Mouse (Mus musculus): ENCODE measurements around the gene Opn3. TPM values are rescaled to one million over a fixed set of nuclear protein-coding genes. Genes with fewer than 3 reads are reported as not detected.

Opn3 gene
- polyA plus RNA-seq, 1 experiment from 2014 or later, result 1.0 TPM

DNA sequence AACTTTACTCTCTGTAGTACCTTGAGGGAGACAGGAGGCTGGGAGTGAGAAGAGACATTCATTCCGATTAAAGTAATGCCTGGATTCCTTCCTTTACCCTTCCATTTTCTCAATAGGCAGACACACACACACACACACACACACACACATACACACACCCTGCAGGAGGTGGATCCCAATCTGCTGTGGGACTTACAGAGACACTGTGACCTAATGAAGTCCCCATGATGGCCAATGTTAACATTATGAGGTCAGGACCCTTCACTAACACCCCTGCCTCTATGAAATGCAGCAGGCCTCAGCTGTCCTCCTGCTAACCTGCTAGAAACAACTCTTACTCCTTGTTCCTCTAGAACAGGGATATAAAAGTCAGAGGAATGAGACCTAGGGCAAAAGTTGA is 5.7 kb upstream of the Opn3 start, which contains the start of gene Wdr64:
TSS of gene Wdr64 (plus strand) at position 301 of the 400 bp plus-strand sequence.
- Histone ChIP-seq H3K9me3 (replicated peaks; ENCODE audit: control insufficient read depth, low read length) (no peaks in the 10 kb centered on the region), H3K4me1 (ENCODE audit: control insufficient read depth, low read depth, low read length) (peaks cover 3% of the 10 kb centered on the region), H3K27me3 (ENCODE audit: control insufficient read depth, insufficient read depth, low read depth, low read length) (no peaks in the 10 kb centered on the region), H3K4me2 (ENCODE audit: low read depth, low read length) (no peak within 1 kb of the TSS), H3K4me3 (ENCODE audit: low read depth, low read length) (no peak within 1 kb of the TSS), H3K9ac (ENCODE audit: low read depth, low read length) (no peak within 1 kb of the TSS), H3K27ac (ENCODE audit: low read length) (no peak within 1 kb of the TSS), H3K36me3 (ENCODE audit: control insufficient read depth, insufficient read depth) (no peaks in the 10 kb centered on the region)
- WGBS (ENCODE audit: insufficient replicate concordance), result 56% methylated on average over 1 of the region's 1 CpGs
- ATAC-seq (ENCODE audit: low read depth), result no peak

DNA sequence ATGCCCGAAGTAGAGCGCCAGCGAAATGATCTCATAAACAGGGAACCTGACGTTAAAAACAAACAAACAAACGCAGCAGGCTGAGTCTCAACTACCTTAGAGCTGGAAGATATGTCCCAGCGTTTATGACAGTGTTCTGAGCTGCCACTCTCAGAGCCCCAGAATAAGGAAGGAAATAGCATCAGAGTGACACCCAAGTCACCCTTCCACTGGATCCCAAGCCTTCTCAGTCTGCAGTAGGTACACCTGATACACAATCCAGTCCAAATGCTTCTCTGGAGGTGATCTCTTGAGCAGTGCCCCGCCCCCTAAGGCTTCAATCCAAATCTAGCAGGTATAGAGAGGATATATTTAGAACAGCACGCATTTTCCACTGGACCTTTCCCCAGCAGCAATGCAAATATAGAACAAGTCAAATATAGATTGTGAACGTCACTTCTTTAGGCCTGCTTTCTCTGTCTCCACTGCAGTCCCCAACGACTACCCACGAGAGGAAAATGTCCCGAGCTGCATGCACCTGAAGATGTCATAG is 919 bp upstream of the Opn3 start:
- peak overlapping the region; percentile 64 for H3K9ac ChIP-seq (ENCODE audit: low read depth, low read length)
- H3K27me3 ChIP-seq (ENCODE audit: control insufficient read depth, insufficient read depth, low read depth, low read length), result no peaks in the 10 kb centered on the region
- no peaks in the 10 kb centered on the region for H3K9me3 ChIP-seq (replicated peaks; ENCODE audit: control insufficient read depth, low read length)
- WGBS (ENCODE audit: insufficient replicate concordance), result 32% methylated on average over 12 of the region's 12 CpGs
- H3K4me2 ChIP-seq (ENCODE audit: low read depth, low read length), result peak overlapping the region; percentile 99
- H3K4me1 ChIP-seq (ENCODE audit: control insufficient read depth, low read depth, low read length), result peaks cover 11% of the 10 kb centered on the region
- no peaks in the 10 kb centered on the region for H3K36me3 ChIP-seq (ENCODE audit: control insufficient read depth, insufficient read depth)
- ATAC-seq (ENCODE audit: low read depth), result no peak
- H3K4me3 ChIP-seq (ENCODE audit: low read depth, low read length), result peak overlapping the region; percentile 80
- H3K27ac ChIP-seq (ENCODE audit: low read length), result peak overlapping the region; percentile 45; the same call in 1 of the 2 replicates

- no peak for ATAC-seq (ENCODE audit: low read depth)
Measured at GRCm38 (mm10) chr1:175692997-175693361, 403 bp upstream of the Opn3 start.

GRCm38 (mm10) chr1:175691686-175692245 is 810 bp downstream of the Opn3 start:
- Histone ChIP-seq H3K4me2 (ENCODE audit: low read depth, low read length) (peak overlapping the region; percentile 99), H3K27ac (ENCODE audit: low read length) (peak overlapping the region; percentile 76), H3K27me3 (ENCODE audit: control insufficient read depth, insufficient read depth, low read depth, low read length) (no peaks in the 10 kb centered on the region), H3K4me3 (ENCODE audit: low read depth, low read length) (peak overlapping the region; percentile 80), H3K9me3 (replicated peaks; ENCODE audit: control insufficient read depth, low read length) (no peaks in the 10 kb centered on the region), H3K4me1 (ENCODE audit: control insufficient read depth, low read depth, low read length) (peaks cover 11% of the 10 kb centered on the region), H3K36me3 (ENCODE audit: control insufficient read depth, insufficient read depth) (no peaks in the 10 kb centered on the region), H3K9ac (ENCODE audit: low read depth, low read length) (peak overlapping the region; percentile 83)
- under 1% methylated on average over 22 of the region's 22 CpGs for WGBS (ENCODE audit: insufficient replicate concordance)
- no peak; the same call in 1 of the 2 replicates for ATAC-seq (ENCODE audit: low read depth)

More at GRCm38 (mm10) chr1:175692997-175693361, 403 bp upstream of the Opn3 start:
- Histone ChIP-seq H3K9ac (ENCODE audit: low read depth, low read length) (peak overlapping the region; percentile 64), H3K4me2 (ENCODE audit: low read depth, low read length) (peak overlapping the region; percentile 99), H3K4me1 (ENCODE audit: control insufficient read depth, low read depth, low read length) (peaks cover 11% of the 10 kb centered on the region), H3K9me3 (replicated peaks; ENCODE audit: control insufficient read depth, low read length) (no peaks in the 10 kb centered on the region), H3K27ac (ENCODE audit: low read length) (peak overlapping the region; percentile 45; the same call in 1 of the 2 replicates), H3K27me3 (ENCODE audit: control insufficient read depth, insufficient read depth, low read depth, low read length) (no peaks in the 10 kb centered on the region), H3K4me3 (ENCODE audit: low read depth, low read length) (peak overlapping the region; percentile 80), H3K36me3 (ENCODE audit: control insufficient read depth, insufficient read depth) (no peaks in the 10 kb centered on the region)
- WGBS (ENCODE audit: insufficient replicate concordance), result under 1% methylated on average over 17 of the region's 17 CpGs

- Histone ChIP-seq H3K36me3 (ENCODE audit: control insufficient read depth, insufficient read depth) (no peaks in the 10 kb centered on the region), H3K27ac (ENCODE audit: low read length) (no peak overlapping the region), H3K27me3 (ENCODE audit: control insufficient read depth, insufficient read depth, low read depth, low read length) (no peaks in the 10 kb centered on the region), H3K4me1 (ENCODE audit: control insufficient read depth, low read depth, low read length) (no peaks in the 10 kb centered on the region), H3K9me3 (replicated peaks; ENCODE audit: control insufficient read depth, low read length) (no peaks in the 10 kb centered on the region), H3K9ac (ENCODE audit: low read depth, low read length) (no peak overlapping the region), H3K4me3 (ENCODE audit: low read depth, low read length) (no peak overlapping the region), H3K4me2 (ENCODE audit: low read depth, low read length) (no peak overlapping the region)
- no peak for ATAC-seq (ENCODE audit: low read depth)
- 64% methylated on average over 5 of the region's 6 CpGs for WGBS (ENCODE audit: insufficient replicate concordance)
Measured at GRCm38 (mm10) chr1:175680995-175681394, 11.6 kb downstream of the Opn3 start.

DNA sequence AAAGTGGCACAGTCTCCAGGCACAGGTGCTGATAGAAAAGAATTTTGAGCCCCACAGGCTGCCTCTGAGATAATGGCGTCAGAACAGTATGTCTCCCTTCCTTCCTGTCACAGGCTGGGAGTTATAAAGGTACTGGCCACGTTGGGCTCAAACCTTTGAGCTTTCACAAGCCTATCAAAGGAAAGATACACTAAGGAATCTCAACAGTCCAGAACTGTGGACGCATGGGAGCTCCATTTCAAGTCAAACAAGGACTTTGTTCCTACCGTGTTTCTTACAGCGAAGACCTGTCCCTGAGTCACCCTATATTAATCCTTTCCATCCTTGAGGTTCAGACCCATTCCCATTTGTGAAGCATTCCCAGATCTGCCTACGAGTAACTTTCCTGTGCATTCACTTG is 15.1 kb downstream of the Opn3 start:
- Histone ChIP-seq H3K27me3 (ENCODE audit: control insufficient read depth, insufficient read depth, low read depth, low read length) (no peaks in the 10 kb centered on the region), H3K36me3 (ENCODE audit: control insufficient read depth, insufficient read depth) (no peaks in the 10 kb centered on the region), H3K9me3 (replicated peaks; ENCODE audit: control insufficient read depth, low read length) (no peaks in the 10 kb centered on the region), H3K4me2 (ENCODE audit: low read depth, low read length) (no peak overlapping the region), H3K27ac (ENCODE audit: low read length) (no peak overlapping the region), H3K4me3 (ENCODE audit: low read depth, low read length) (no peak overlapping the region), H3K9ac (ENCODE audit: low read depth, low read length) (no peak overlapping the region), H3K4me1 (ENCODE audit: control insufficient read depth, low read depth, low read length) (no peaks in the 10 kb centered on the region)
- ATAC-seq (ENCODE audit: low read depth), result no peak
- WGBS (ENCODE audit: insufficient replicate concordance), result 58% methylated on average over 6 of the region's 6 CpGs

DNA sequence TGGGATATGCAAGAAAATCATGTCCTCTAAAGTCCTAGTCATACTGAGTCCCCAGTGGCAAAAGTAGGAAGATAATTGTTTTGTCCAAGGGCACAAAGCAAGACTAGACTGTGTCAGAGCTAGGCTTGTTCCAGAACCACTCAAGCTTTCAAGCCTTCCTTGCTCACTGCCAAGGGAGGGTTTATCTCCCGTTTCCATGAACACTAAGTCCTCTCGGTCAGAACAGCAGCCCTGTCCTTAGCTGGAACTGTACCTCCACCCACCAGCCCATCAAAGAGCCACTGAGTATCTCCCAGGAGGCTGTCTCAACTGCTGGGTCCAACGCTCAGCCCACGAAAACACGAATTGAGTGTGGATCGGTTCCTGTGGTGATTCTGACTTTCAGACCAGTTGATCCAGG is 17.5 kb downstream of the Opn3 start:
- Histone ChIP-seq H3K9me3 (replicated peaks; ENCODE audit: control insufficient read depth, low read length) (no peaks in the 10 kb centered on the region), H3K9ac (ENCODE audit: low read depth, low read length) (no peak overlapping the region), H3K36me3 (ENCODE audit: control insufficient read depth, insufficient read depth) (no peaks in the 10 kb centered on the region), H3K4me3 (ENCODE audit: low read depth, low read length) (no peak overlapping the region), H3K27ac (ENCODE audit: low read length) (no peak overlapping the region), H3K4me2 (ENCODE audit: low read depth, low read length) (no peak overlapping the region), H3K27me3 (ENCODE audit: control insufficient read depth, insufficient read depth, low read depth, low read length) (no peaks in the 10 kb centered on the region), H3K4me1 (ENCODE audit: control insufficient read depth, low read depth, low read length) (no peaks in the 10 kb centered on the region)
- no peak for ATAC-seq (ENCODE audit: low read depth)
- 65% methylated on average over 6 of the region's 6 CpGs for WGBS (ENCODE audit: insufficient replicate concordance)

GRCm38 (mm10) chr1:175673563-175674325 is 18.8 kb downstream of the Opn3 start:
- ATAC-seq (ENCODE audit: low read depth), result no peak
- no peaks in the 10 kb centered on the region for H3K36me3 ChIP-seq (ENCODE audit: control insufficient read depth, insufficient read depth)
- no peak overlapping the region for H3K27ac ChIP-seq (ENCODE audit: low read length)
- no peak overlapping the region for H3K9ac ChIP-seq (ENCODE audit: low read depth, low read length)
- WGBS (ENCODE audit: insufficient replicate concordance), result 61% methylated on average over 7 of the region's 7 CpGs
- H3K4me3 ChIP-seq (ENCODE audit: low read depth, low read length), result no peak overlapping the region
- no peaks in the 10 kb centered on the region for H3K4me1 ChIP-seq (ENCODE audit: control insufficient read depth, low read depth, low read length)
- H3K4me2 ChIP-seq (ENCODE audit: low read depth, low read length), result no peak overlapping the region
- no peaks in the 10 kb centered on the region for H3K9me3 ChIP-seq (replicated peaks; ENCODE audit: control insufficient read depth, low read length)
- H3K27me3 ChIP-seq (ENCODE audit: control insufficient read depth, insufficient read depth, low read depth, low read length), result no peaks in the 10 kb centered on the region

DNA sequence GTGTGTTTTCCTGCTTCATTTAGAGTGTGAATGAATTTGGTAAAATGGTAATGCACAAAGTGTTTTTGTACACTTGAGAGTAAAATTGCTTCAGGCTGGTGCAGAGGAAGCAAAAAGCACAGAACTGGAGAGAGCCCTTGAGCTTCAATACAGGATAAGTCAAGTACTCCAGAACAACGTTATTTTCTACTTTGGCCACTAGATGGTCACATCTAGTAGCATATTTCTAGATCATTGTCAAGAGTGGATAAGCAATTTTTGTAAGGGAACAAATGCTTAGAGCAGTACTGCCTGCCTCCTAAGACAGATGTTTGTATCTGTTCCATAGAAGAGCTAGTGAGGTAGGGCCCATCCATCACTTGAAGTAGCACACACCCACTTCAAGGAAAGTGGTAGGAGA is 20.9 kb downstream of the Opn3 start:
- H3K27me3 ChIP-seq (ENCODE audit: control insufficient read depth, insufficient read depth, low read depth, low read length), result no peaks in the 10 kb centered on the region

More for the DNA sequence above, 20.9 kb downstream of the Opn3 start:
- no peak overlapping the region for H3K27ac ChIP-seq (ENCODE audit: low read length)
- H3K4me2 ChIP-seq (ENCODE audit: low read depth, low read length), result no peak overlapping the region
- no peaks in the 10 kb centered on the region for H3K4me1 ChIP-seq (ENCODE audit: control insufficient read depth, low read depth, low read length)
- ATAC-seq (ENCODE audit: low read depth), result no peak
- no peaks in the 10 kb centered on the region for H3K36me3 ChIP-seq (ENCODE audit: control insufficient read depth, insufficient read depth)
- no peaks in the 10 kb centered on the region for H3K9me3 ChIP-seq (replicated peaks; ENCODE audit: control insufficient read depth, low read length)
- H3K4me3 ChIP-seq (ENCODE audit: low read depth, low read length), result no peak overlapping the region
- H3K9ac ChIP-seq (ENCODE audit: low read depth, low read length), result no peak overlapping the region
- WGBS (ENCODE audit: insufficient replicate concordance), result 11% methylated on average over 1 of the region's 1 CpGs

Data from liver, embryonic 16.5 days (tissue).